Mouse (Mus musculus): ENCODE measurements around the gene Rpgrip1l. TPM values are rescaled to one million over a fixed set of nuclear protein-coding genes. Genes with fewer than 3 reads are reported as not detected.

The Rpgrip1l gene
- polyA plus RNA-seq, 1 experiment, result not detected

- H3K4me1 ChIP-seq (ENCODE audit: control insufficient read depth, insufficient read depth, low read length), result no peaks in the 10 kb centered on the region
- H3K27ac ChIP-seq (ENCODE audit: insufficient read depth, low read depth, low read length), result no peak overlapping the region
- 94% methylated on average over 3 of the region's 3 CpGs for WGBS
- no peak overlapping the region for H3K4me3 ChIP-seq (ENCODE audit: insufficient read depth, low read depth, low read length)
- TF ChIP-seq CTCF (IDR thresholded peaks at IDR 0.05; ENCODE audit: insufficient read depth, low read depth, low read length), result no peak
- no peak for TF ChIP-seq POLR2A (IDR thresholded peaks at IDR 0.05; ENCODE audit: insufficient read depth, low read depth, low read length)
Measured at GRCm38 (mm10) chr8:91209658-91210057, 103.4 kb downstream of the Rpgrip1l start.

DNA sequence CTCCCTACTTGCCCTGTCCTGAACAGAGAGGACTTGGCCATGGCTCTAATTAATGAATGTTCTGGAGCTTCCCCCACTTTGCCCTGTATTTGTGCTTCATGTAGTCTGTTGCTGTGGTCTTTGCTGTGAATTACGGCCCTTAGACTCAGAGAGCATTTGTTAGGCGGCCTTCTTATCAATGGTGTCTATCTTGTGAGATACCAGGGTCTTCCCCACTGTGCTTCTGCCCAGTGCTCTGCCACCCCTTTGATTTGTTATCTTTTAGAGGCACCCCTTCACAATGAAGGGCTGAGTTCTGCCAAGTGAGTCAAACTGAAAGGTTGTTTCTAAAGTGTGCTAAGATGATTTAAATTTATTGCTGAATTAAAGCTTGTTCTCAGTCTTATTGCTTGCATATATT lies 105.4 kb downstream of the Rpgrip1l start:
- Histone ChIP-seq H3K27ac (ENCODE audit: insufficient read depth, low read depth, low read length) (no peak overlapping the region), H3K4me3 (ENCODE audit: insufficient read depth, low read depth, low read length) (no peak overlapping the region), H3K4me1 (ENCODE audit: control insufficient read depth, insufficient read depth, low read length) (no peaks in the 10 kb centered on the region)
- TF ChIP-seq CTCF (IDR thresholded peaks at IDR 0.05; ENCODE audit: insufficient read depth, low read depth, low read length) (no peak), POLR2A (IDR thresholded peaks at IDR 0.05; ENCODE audit: insufficient read depth, low read depth, low read length) (no peak)
- WGBS, result 89% methylated on average over 2 of the region's 2 CpGs

DNA sequence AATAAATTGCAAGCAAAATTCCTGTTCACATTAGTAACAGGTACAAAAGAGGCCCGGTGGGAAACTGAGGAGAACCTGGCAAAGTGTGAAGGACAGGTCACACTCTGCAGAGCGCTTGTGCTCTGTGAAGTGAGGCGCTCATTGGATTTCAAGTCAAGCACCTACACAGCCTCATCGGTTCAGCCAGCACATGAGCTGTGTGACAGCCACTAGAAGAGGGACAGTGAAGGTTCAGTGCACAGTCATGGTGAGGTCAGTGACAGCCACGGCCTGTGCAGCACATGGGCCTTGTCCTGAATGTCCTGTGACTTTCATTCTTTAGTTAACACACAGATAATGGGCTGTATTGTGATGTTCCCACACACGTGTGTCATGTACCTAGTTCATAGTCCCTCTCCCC lies 107.2 kb downstream of the Rpgrip1l start:
- H3K4me3 ChIP-seq (ENCODE audit: insufficient read depth, low read depth, low read length), result no peak overlapping the region
- H3K27ac ChIP-seq (ENCODE audit: insufficient read depth, low read depth, low read length), result no peak overlapping the region
- H3K4me1 ChIP-seq (ENCODE audit: control insufficient read depth, insufficient read depth, low read length), result no peaks in the 10 kb centered on the region
- no peak for TF ChIP-seq CTCF (IDR thresholded peaks at IDR 0.05; ENCODE audit: insufficient read depth, low read depth, low read length)
- no peak for TF ChIP-seq POLR2A (IDR thresholded peaks at IDR 0.05; ENCODE audit: insufficient read depth, low read depth, low read length)
- 81% methylated on average over 6 of the region's 6 CpGs for WGBS

DNA sequence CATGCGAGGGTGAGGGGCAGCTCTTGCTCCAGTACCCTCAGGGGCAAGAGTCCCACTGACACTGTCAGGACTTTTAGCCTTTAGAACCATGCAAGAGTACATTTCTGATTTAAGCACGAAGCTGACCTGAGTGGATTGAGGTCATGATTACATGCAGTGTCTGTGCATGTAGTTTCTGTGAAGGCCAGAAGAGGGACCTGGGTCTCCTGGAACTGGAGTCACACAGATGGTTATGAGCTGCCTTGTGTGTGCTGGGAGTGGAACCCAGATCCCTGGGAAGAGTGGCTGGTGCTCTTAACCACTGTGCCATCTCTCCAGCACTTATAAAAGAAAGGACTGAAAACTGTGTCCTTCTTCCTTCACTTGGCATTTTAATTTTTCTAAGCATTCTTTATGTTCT lies 111.9 kb downstream of the Rpgrip1l start:
- 0 out of 2 replicates have a peak, but pooled peaks cover 4% of the 10 kb centered on the region for H3K4me1 ChIP-seq (ENCODE audit: control insufficient read depth, insufficient read depth, low read length)
- H3K27ac ChIP-seq (ENCODE audit: insufficient read depth, low read depth, low read length), result no peak overlapping the region
- H3K4me3 ChIP-seq (ENCODE audit: insufficient read depth, low read depth, low read length), result no peak overlapping the region
- WGBS, result 82% methylated on average over 2 of the region's 2 CpGs
- TF ChIP-seq POLR2A (IDR thresholded peaks at IDR 0.05; ENCODE audit: insufficient read depth, low read depth, low read length) (no peak), CTCF (IDR thresholded peaks at IDR 0.05; ENCODE audit: insufficient read depth, low read depth, low read length) (no peak)

GRCm38 (mm10) chr8:91199876-91200275 lies 113.2 kb downstream of the Rpgrip1l start, which contains the start of gene Aktip:
Aktip (minus strand) TSS chr8:91199976.
- TF ChIP-seq POLR2A (IDR thresholded peaks at IDR 0.05; ENCODE audit: insufficient read depth, low read depth, low read length), result no peak
- no peak for TF ChIP-seq CTCF (IDR thresholded peaks at IDR 0.05; ENCODE audit: insufficient read depth, low read depth, low read length)
- Histone ChIP-seq H3K4me3 (ENCODE audit: insufficient read depth, low read depth, low read length) (no peak within 1 kb of the TSS), H3K27ac (ENCODE audit: insufficient read depth, low read depth, low read length) (no peak within 1 kb of the TSS), H3K4me1 (ENCODE audit: control insufficient read depth, insufficient read depth, low read length) (0 out of 2 replicates have a peak, but pooled peaks cover 4% of the 10 kb centered on the region)
- WGBS, result 94% methylated on average over 7 of the region's 7 CpGs

DNA sequence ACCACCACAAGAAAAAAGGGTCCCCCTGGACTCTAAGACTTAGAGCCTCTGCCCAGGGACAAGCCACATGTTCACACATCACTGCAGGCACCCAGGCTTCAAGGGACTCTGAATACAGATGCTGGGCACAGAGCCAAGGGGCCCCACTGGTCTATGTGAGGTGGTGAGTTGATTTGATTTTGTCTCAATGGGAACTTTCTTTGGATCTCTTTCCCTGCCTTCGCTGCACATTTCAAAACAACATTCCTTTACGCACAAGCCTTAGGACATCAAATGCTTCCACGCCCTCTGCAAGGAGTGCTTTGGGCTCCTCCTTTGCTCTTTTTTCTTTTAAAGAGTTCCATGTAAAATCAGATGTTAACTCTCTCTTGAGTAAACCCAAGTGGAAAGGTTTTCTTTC lies 115.0 kb downstream of the Rpgrip1l start:
- Histone ChIP-seq H3K4me3 (ENCODE audit: insufficient read depth, low read depth, low read length) (no peak overlapping the region), H3K27ac (ENCODE audit: insufficient read depth, low read depth, low read length) (no peak overlapping the region), H3K4me1 (ENCODE audit: control insufficient read depth, insufficient read depth, low read length) (0 out of 2 replicates have a peak, but pooled peaks cover 4% of the 10 kb centered on the region)
- 71% methylated on average over 3 of the region's 3 CpGs for WGBS
- TF ChIP-seq POLR2A (IDR thresholded peaks at IDR 0.05; ENCODE audit: insufficient read depth, low read depth, low read length) (no peak), CTCF (IDR thresholded peaks at IDR 0.05; ENCODE audit: insufficient read depth, low read depth, low read length) (no peak)

- H3K27ac ChIP-seq (ENCODE audit: insufficient read depth, low read depth, low read length), result no peak overlapping the region
- no peak overlapping the region for H3K4me3 ChIP-seq (ENCODE audit: insufficient read depth, low read depth, low read length)
- 0 out of 2 replicates have a peak, but pooled peaks cover 4% of the 10 kb centered on the region for H3K4me1 ChIP-seq (ENCODE audit: control insufficient read depth, insufficient read depth, low read length)
- TF ChIP-seq CTCF (IDR thresholded peaks at IDR 0.05; ENCODE audit: insufficient read depth, low read depth, low read length), result no peak
- TF ChIP-seq POLR2A (IDR thresholded peaks at IDR 0.05; ENCODE audit: insufficient read depth, low read depth, low read length), result no peak
- 89% methylated on average over 5 of the region's 5 CpGs for WGBS
Measured at GRCm38 (mm10) chr8:91197233-91197632, 115.8 kb downstream of the Rpgrip1l start.

GRCm38 (mm10) chr8:91196661-91197060 lies 116.4 kb downstream of the Rpgrip1l start:
- Histone ChIP-seq H3K27ac (ENCODE audit: insufficient read depth, low read depth, low read length) (no peak overlapping the region), H3K4me1 (ENCODE audit: control insufficient read depth, insufficient read depth, low read length) (0 out of 2 replicates have a peak, but pooled peaks cover 4% of the 10 kb centered on the region), H3K4me3 (ENCODE audit: insufficient read depth, low read depth, low read length) (no peak overlapping the region)
- 75% methylated on average over 12 of the region's 12 CpGs for WGBS
- no peak for TF ChIP-seq CTCF (IDR thresholded peaks at IDR 0.05; ENCODE audit: insufficient read depth, low read depth, low read length)
- TF ChIP-seq POLR2A (IDR thresholded peaks at IDR 0.05; ENCODE audit: insufficient read depth, low read depth, low read length), result no peak

- WGBS, result 62% methylated on average over 2 of the region's 2 CpGs
- Histone ChIP-seq H3K27ac (ENCODE audit: insufficient read depth, low read depth, low read length) (no peak overlapping the region), H3K4me3 (ENCODE audit: insufficient read depth, low read depth, low read length) (no peak overlapping the region), H3K4me1 (ENCODE audit: control insufficient read depth, insufficient read depth, low read length) (peaks cover 11% of the 10 kb centered on the region)
- no peak for TF ChIP-seq POLR2A (IDR thresholded peaks at IDR 0.05; ENCODE audit: insufficient read depth, low read depth, low read length)
- no peak for TF ChIP-seq CTCF (IDR thresholded peaks at IDR 0.05; ENCODE audit: insufficient read depth, low read depth, low read length)
Measured at GRCm38 (mm10) chr8:91194081-91194480, 119.0 kb downstream of the Rpgrip1l start.

DNA sequence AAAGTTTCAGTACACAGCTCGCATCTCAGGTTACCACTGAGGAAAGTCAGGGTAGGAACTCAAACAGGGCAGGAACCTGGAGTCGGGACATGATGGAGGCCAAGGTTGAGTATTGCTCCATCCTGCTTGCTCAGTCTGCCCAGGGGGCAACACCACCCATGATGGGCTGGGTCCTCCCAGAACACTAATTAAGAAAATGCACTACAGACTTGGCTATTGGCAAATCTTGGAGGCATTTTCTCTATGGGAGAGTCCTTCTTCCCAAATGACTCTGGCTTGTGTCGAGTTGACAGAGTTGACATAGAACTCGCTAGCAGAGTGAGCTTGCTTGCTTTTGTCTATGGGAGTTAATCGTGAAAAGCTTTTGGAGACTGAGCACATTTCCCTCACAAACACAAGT lies 120.1 kb downstream of the Rpgrip1l start:
- Histone ChIP-seq H3K4me3 (ENCODE audit: insufficient read depth, low read depth, low read length) (no peak overlapping the region), H3K27ac (ENCODE audit: insufficient read depth, low read depth, low read length) (no peak overlapping the region), H3K4me1 (ENCODE audit: control insufficient read depth, insufficient read depth, low read length) (peaks cover 11% of the 10 kb centered on the region)
- 90% methylated on average over 5 of the region's 5 CpGs for WGBS
- TF ChIP-seq POLR2A (IDR thresholded peaks at IDR 0.05; ENCODE audit: insufficient read depth, low read depth, low read length) (no peak), CTCF (IDR thresholded peaks at IDR 0.05; ENCODE audit: insufficient read depth, low read depth, low read length) (no peak)
